Mouse (Mus musculus) embryonic facial prominence, embryonic 14.5 days (tissue): ENCODE measurements around the gene Vmn1r113. TPM values are rescaled to one million over a fixed set of nuclear protein-coding genes. Genes with fewer than 3 reads are reported as not detected.
"Not testable (repeated sequence)": the region's sequence is repeated elsewhere in the genome, so short reads cannot be mapped to it uniquely, and the experiment has no call there.

Experiments
- ATAC-seq: fragments of 200-750 bp; cut with Nextera tagmentation; 2 replicates; pipeline ENCODE4 v1.8.0; 2017; ENCODE audit warnings: low read depth, moderate number of reproducible peaks, moderate TSS enrichment
- DNase-seq: peaks from one replicate; pipeline ENCODE4 v3.0.0-alpha.2; 2015; ENCODE audit warnings: low spot score
- H3K27ac ChIP-seq: fragments of 300-500 bp; sonication (generic); replicated peaks from 2 replicates; pipeline ENCODE4 v1.5.1; 2014; ENCODE audit warnings: low read depth, mild to moderate bottlenecking, low read length, moderate library complexity
- H3K27me3 ChIP-seq: fragments of 300-500 bp; sonication (generic); replicated peaks from 2 replicates; pipeline ENCODE4 v1.6.1; 2014; ENCODE audit warnings: low read length; ENCODE audit not compliant: control insufficient read depth, insufficient read depth
- H3K36me3 ChIP-seq: fragments of 300-500 bp; sonication (generic); 2 replicates; pipeline ENCODE4 v1.6.1; 2014; ENCODE audit warnings: low read length, mixed read lengths; ENCODE audit not compliant: control insufficient read depth, insufficient read depth
- H3K4me1 ChIP-seq: fragments of 300-500 bp; sonication (generic); 2 replicates; pipeline ENCODE4 v1.6.1; 2014; ENCODE audit warnings: antibody characterized with exemption, low read length; ENCODE audit not compliant: control insufficient read depth, insufficient read depth
- H3K4me2 ChIP-seq: fragments of 300-500 bp; sonication (generic); 2 replicates; pipeline ENCODE4 v1.6.1; 2014; ENCODE audit warnings: low read depth, mild to moderate bottlenecking, low read length, moderate library complexity, mixed read lengths
- H3K4me3 ChIP-seq: fragments of 300-500 bp; sonication (generic); 2 replicates; pipeline ENCODE4 v1.5.1; 2014; ENCODE audit warnings: low read depth, mild to moderate bottlenecking, low read length
- H3K9ac ChIP-seq: fragments of 300-500 bp; sonication (generic); 2 replicates; pipeline ENCODE4 v1.6.1; 2014; ENCODE audit warnings: low read depth, mild to moderate bottlenecking, low read length, moderate library complexity, mixed read lengths
- H3K9me3 ChIP-seq: fragments of 300-500 bp; sonication (generic); 2 replicates; pipeline ENCODE4 v1.6.1; 2016; ENCODE audit warnings: low read length; ENCODE audit not compliant: control insufficient read depth
- WGBS: fragments of 180-500 bp; shearing (Covaris S2); extraction: QIAGEN DNeasy Blood & Tissue Kit; methylation state at CpG from one replicate; pipeline ENCODE4 v1.1.7; 2014; 5-methylcytosine and 5-hydroxymethylcytosine counted together
- polyA plus RNA-seq: library from polyadenylated mRNA; unstranded; fragments of >200 nt; fragmentation: Nextera tagmentation; extraction: Ambion mirVana; gene quantifications from 2 replicates; pipeline ENCODE4 v1.2.1, GENCODE M21; 2014

Gene Vmn1r113
- polyA plus RNA-seq = not detected in 2 replicates

DNA sequence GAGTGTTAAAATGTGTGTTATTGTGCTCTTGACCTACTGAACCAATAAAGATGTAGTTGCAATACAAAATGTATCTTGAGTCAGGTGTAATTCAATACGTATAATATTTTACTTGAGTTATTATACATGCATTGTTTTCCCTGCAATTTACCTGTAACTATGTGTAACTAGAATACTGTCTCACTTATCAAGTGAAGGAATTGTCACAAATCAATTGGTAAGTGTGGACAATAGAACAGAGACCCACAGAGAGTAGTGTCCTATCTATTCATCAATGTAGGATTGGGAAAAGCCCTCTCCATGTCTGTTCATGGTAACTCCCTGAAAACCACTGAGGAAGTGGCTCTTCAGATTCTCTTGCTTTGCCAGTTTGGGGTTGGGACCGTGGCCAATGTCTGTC is at the start of gene Vmn1r113:
Vmn1r113 (plus strand) TSS at position 301 of the 400 bp plus-strand sequence.
- not testable (repeated sequence) for H3K4me1 ChIP-seq, ATAC-seq, H3K36me3 ChIP-seq, H3K9ac ChIP-seq, H3K4me2 ChIP-seq, DNase-seq, H3K27me3 ChIP-seq, H3K4me3 ChIP-seq, H3K9me3 ChIP-seq, H3K27ac ChIP-seq
- WGBS = 62% methylated on average over 2 of the region's 2 CpGs

DNA sequence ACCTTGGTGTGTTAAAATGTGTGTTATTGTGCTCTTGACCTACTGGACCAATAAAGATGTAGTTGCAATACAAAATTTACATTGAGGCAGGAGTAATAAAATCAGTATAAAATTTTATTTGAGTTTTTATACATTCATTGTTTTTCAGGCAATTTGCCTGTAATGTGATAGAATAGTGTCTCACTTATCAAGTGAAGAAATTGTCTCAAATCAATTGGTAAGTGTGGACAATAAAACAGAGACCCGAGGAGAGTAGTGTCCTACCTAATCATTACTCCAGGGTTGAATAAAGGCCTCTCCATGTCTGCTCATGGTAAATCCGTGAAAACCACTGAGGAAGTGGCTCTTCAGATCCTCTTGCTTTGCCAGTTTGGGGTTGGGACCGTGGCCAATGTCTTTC is 16.2 kb upstream of the Vmn1r113 start, which contains the start of gene Vmn1r112:
Vmn1r112 (plus strand) TSS at position 301 of the 400 bp plus-strand sequence.
- not testable (repeated sequence) for H3K9me3 ChIP-seq, H3K4me3 ChIP-seq, H3K9ac ChIP-seq, H3K36me3 ChIP-seq, ATAC-seq, H3K4me2 ChIP-seq, DNase-seq, H3K27ac ChIP-seq, H3K27me3 ChIP-seq, H3K4me1 ChIP-seq
- WGBS = no CpG with 5 or more reads among the region's 3 CpGs

DNA sequence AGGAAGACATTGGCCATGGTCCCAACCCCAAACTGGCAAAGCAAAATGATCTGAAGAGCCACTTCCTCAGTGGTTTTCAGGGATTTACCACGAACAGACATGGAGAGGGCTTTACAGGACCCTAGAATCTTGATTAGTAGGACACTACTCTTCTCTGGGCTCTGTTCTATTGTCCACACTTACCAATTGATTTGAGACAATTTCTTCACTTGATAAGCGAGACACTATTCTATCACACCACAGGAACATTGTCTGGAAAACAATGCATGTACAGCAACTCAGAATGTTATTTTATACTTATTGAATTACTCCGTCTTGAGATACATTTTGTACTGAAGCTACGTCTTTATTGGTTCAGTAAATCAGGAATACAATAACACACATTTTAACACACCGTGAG is 25.0 kb downstream of the Vmn1r113 start, which contains the start of gene Vmn1r114:
Vmn1r114 (minus strand) TSS at position 101 of the 400 bp plus-strand sequence.
- not testable (repeated sequence) for H3K27ac ChIP-seq, H3K9ac ChIP-seq, H3K4me2 ChIP-seq, H3K9me3 ChIP-seq, ATAC-seq, H3K27me3 ChIP-seq, H3K4me1 ChIP-seq, DNase-seq, H3K36me3 ChIP-seq, H3K4me3 ChIP-seq
- WGBS = no CpG with 5 or more reads among the region's 5 CpGs

Other genes starting within 250 kb of the Vmn1r113 start
- not detected in 2 replicates for gene Gm5726, start 241.5 kb upstream of the Vmn1r113 start, polyA plus RNA-seq
- not detected in 2 replicates for gene Gm4141, start 211.0 kb upstream of the Vmn1r113 start, polyA plus RNA-seq
- gene Gm4513, start 188.3 kb upstream of the Vmn1r113 start, polyA plus RNA-seq = not detected in 2 replicates
- gene Vmn1r107, start 118.4 kb upstream of the Vmn1r113 start, polyA plus RNA-seq = not detected in 2 replicates
- gene Vmn1r111, start 84.1 kb upstream of the Vmn1r113 start, polyA plus RNA-seq = not detected in 2 replicates
- gene Gm10668, start 56.7 kb upstream of the Vmn1r113 start, polyA plus RNA-seq = not detected in 2 replicates
- gene Vmn1r112, start 16.1 kb upstream of the Vmn1r113 start, polyA plus RNA-seq = not detected in 2 replicates
- gene Vmn1r114, start 24.9 kb downstream of the Vmn1r113 start, polyA plus RNA-seq = not detected in 2 replicates
- not detected in 2 replicates for gene Vmn1r115, start 57.7 kb downstream of the Vmn1r113 start, polyA plus RNA-seq
- not detected in 2 replicates for gene Vmn1r116, start 85.0 kb downstream of the Vmn1r113 start, polyA plus RNA-seq
- gene Vmn1r117, start 96.8 kb downstream of the Vmn1r113 start, polyA plus RNA-seq = not detected in 2 replicates
- gene Vmn1r118, start 125.1 kb downstream of the Vmn1r113 start, polyA plus RNA-seq = not detected in 2 replicates
- gene Vmn1r119, start 225.2 kb downstream of the Vmn1r113 start, polyA plus RNA-seq = not detected in 2 replicates